Comparison of ENCODE assay signal across 27 mouse cellular contexts in the genomic region with DNA sequence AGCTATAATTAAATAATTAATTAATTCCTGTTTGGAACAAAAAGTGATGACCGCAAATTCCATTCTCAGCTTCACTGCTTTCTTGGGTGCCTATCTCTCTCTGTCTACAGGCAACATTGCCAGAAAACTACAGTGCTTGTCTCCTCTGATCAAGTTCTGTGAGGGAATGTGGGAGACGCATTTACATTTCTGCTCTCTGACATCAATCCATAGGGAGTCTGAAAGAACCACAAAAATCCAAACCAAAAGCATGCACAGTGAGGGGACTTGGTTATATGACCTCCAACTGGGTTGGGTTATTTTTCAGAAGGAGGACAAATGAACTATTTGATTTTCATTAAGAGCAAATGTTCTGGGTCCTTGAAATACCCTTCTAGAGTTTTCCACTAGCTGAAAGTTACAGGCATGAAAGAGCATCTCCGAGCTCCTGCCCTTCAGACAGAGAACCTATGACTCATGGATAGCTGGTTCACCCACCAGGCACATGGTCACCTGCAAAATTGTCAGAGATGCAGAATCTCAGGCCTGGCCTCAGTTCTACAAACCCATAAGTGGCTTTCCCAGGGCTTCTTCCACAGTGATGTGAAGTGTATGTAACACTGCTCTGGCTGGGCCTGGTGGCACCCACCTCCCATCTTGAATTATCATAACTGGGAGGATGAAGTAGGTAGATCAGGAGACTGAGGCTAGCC.
DNase-seq lines count a peak whose midpoint lies in the region; ATAC-seq lines count a peak whose summit lies in the region.
"Had no signal": no experiment of that assay in that cellular context is flagged by ENCODE, and none has a peak within 500 bp of the region (broad histone marks: within the 10 kb centered on the region; RNA-seq: fewer than 3 reads in every experiment).

No protein-coding gene starts in this region.

- peak; percentile 85 for DNase-seq in heart, adult 11 months
- no peak for DNase-seq in heart, postnatal 4 days
- DNase-seq in Muller cell, postnatal 12 days (ENCODE audit: inconsistent ontology term), result peak; percentile 87
- peak; percentile 58 for DNase-seq in embryonic facial prominence, embryonic 14.5 days (ENCODE audit: low spot score)
- no peak for DNase-seq in left cerebral cortex, adult 8-10 months (ENCODE audit: low spot score in 2 of 2)
- DNase-seq: adrenal gland, adult 2 months; adrenal gland, postnatal 25 days; cerebellum, adult 11-12 months; cerebellum, adult 8-10 months; cerebellum, postnatal 10 days; cerebellum, postnatal 36 days; embryo, embryonic 11 days; forebrain, postnatal 0 days; gastrocnemius, adult 2 months; gastrocnemius, postnatal 14 days; heart, adult 2 months; heart, postnatal 14 days; kidney, adult 8-10 months had no signal

- H3K27ac ChIP-seq in embryonic facial prominence, embryonic 14.5 days (replicated peaks; ENCODE audit: low read depth, low read length), result no peak overlapping the region
- H3K27ac ChIP-seq in forebrain, embryonic 13.5 days, result no peak overlapping the region
- H3K27ac ChIP-seq: gastrocnemius, adult 2 months; heart, adult 2 months; heart, embryonic 10.5 days; heart, embryonic 13.5 days; hindbrain, embryonic 15.5 days had no signal

- H3K9me3 ChIP-seq in embryonic facial prominence, embryonic 14.5 days (ENCODE audit: control insufficient read depth, low read length), result no peaks in the 10 kb centered on the region
- H3K9me3 ChIP-seq in forebrain, embryonic 13.5 days (replicated peaks), result no peaks in the 10 kb centered on the region
- H3K9me3 ChIP-seq: forebrain, embryonic 10.5 days; heart, embryonic 10.5 days; heart, embryonic 13.5 days; hindbrain, embryonic 12.5 days; hindbrain, embryonic 15.5 days had no signal

- H3K4me2 ChIP-seq in embryonic facial prominence, embryonic 14.5 days (ENCODE audit: low read depth, low read length), result no peak overlapping the region
- H3K4me2 ChIP-seq in forebrain, embryonic 13.5 days, result no peak overlapping the region
- H3K4me2 ChIP-seq: heart, embryonic 13.5 days; hindbrain, embryonic 12.5 days; hindbrain, embryonic 15.5 days had no signal

- H3K27me3 ChIP-seq in embryonic facial prominence, embryonic 14.5 days (replicated peaks; ENCODE audit: control insufficient read depth, insufficient read depth, low read length), result no peaks in the 10 kb centered on the region
- H3K27me3 ChIP-seq in forebrain, embryonic 13.5 days, result no peaks in the 10 kb centered on the region
- H3K27me3 ChIP-seq: heart, embryonic 13.5 days; hindbrain, embryonic 12.5 days; hindbrain, embryonic 15.5 days had no signal

- no peak overlapping the region for H3K4me3 ChIP-seq in embryonic facial prominence, embryonic 14.5 days (ENCODE audit: low read depth, low read length)
- no peak overlapping the region for H3K4me3 ChIP-seq in forebrain, embryonic 13.5 days
- H3K4me3 ChIP-seq: forebrain, embryonic 10.5 days; gastrocnemius, adult 2 months; heart, adult 2 months; heart, embryonic 10.5 days; heart, embryonic 13.5 days; hindbrain, embryonic 12.5 days; hindbrain, embryonic 15.5 days had no signal

- H3K4me1 ChIP-seq in embryonic facial prominence, embryonic 14.5 days (ENCODE audit: control insufficient read depth, insufficient read depth, low read length), result peaks cover 6% of the 10 kb centered on the region; the same call in 1 of the 2 replicates
- peaks cover 76% of the 10 kb centered on the region for H3K4me1 ChIP-seq in forebrain, embryonic 13.5 days

- WGBS in embryonic facial prominence, embryonic 14.5 days, result 73% methylated on average over 3 of the region's 3 CpGs
- 90% methylated on average over 3 of the region's 3 CpGs for WGBS in forebrain, embryonic 13.5 days

- no peak for ATAC-seq in embryonic facial prominence, embryonic 14.5 days (ENCODE audit: low read depth)
- ATAC-seq in forebrain, embryonic 13.5 days, result no peak
- ATAC-seq: CD4-positive, CD25-positive, alpha-beta regulatory T cell, adult 4 months; forebrain, embryonic 14.5 days; forebrain, postnatal 0 days; intestine, postnatal 0 days had no signal

- peaks cover 17% of the 10 kb centered on the region for H3K36me3 ChIP-seq in embryonic facial prominence, embryonic 14.5 days (ENCODE audit: control insufficient read depth, insufficient read depth, low read length)
- H3K36me3 ChIP-seq in forebrain, embryonic 13.5 days (ENCODE audit: poor library complexity, severe bottlenecking), result peaks cover 21% of the 10 kb centered on the region
- H3K36me3 ChIP-seq: hindbrain, embryonic 15.5 days had no signal

- no peak overlapping the region for H3K9ac ChIP-seq in embryonic facial prominence, embryonic 14.5 days (ENCODE audit: low read depth, low read length)
- no peak overlapping the region for H3K9ac ChIP-seq in forebrain, embryonic 13.5 days
- H3K9ac ChIP-seq: forebrain, postnatal 0 days; heart, embryonic 13.5 days; hindbrain, embryonic 12.5 days; hindbrain, embryonic 15.5 days had no signal

Comparison
In these comparisons a context has a peak if more than half of its experiments do, and no peak if none do; other contexts are left out.
1. DNase-seq: peak in heart, adult 11 months (single experiment), Muller cell, postnatal 12 days (single experiment) and embryonic facial prominence, embryonic 14.5 days (single experiment); none in heart, postnatal 4 days (single experiment) and left cerebral cortex, adult 8-10 months (0 of 2).